Mouse (Mus musculus): Measurements from ENCODE around the gene Fars2. TPM values are rescaled to one million over a fixed set of nuclear protein-coding genes. Genes with fewer than 3 reads are reported as not detected.
A peak's percentile ranks its signal among the peaks of the same experiment; 100 is the strongest.

The Fars2 gene
- polyA plus RNA-seq, 2 experiments from 2014 or later, result 27.9 to 29.3 TPM

DNA sequence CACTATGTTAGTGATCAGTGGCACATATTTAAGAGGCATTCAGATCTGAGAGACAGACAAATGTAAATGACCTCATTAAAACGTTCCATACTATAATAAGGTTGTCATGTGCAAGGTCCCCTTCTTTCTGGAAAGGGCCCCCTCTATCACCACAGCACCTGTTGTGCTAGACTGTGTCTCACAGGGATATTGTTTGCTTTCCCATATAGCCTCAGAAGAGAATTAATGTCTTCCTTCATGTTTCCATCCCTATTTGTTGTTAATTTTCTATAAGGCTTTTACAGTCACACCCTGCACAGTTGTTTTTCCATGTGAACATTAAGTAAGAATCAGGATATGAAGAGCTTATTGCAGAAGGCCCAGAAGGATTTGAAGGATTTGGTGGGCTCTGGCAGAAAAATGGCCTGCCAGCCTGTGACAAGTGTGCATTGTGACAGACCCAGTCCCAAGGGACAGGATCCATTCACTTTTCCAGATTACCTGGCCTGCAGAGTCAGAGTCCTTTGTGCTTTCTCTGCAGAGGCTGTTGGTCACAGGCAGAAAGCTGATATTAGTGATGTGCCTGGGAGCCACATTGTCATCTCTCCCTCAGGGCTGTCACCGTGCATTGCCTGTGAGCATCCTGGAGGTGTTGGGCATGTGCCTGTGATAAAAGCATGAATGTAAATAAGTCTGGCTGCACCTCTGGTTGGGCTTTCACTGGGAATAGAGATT, 352.4 kb downstream of the Fars2 start:
- no peak for ATAC-seq

DNA sequence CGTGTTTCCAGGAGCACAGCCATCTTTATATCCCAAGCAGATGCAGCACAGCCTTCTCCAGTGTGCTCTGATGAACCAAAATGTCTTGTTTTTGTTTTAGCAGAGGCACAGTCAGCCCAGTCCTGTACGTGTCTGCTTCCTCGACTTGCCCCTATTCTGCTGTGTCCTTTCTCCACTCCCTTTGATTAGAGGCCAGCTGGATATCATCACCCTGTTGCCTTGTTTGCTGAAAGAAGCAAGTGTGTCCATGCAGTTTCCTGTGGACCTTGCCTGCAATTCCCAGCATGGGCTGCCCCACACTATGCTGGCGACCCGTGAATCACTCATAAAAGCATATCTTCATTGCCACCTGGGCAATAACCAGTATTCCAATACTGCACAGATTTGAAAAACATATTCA, 360.4 kb downstream of the Fars2 start:
- ATAC-seq, result no peak

DNA sequence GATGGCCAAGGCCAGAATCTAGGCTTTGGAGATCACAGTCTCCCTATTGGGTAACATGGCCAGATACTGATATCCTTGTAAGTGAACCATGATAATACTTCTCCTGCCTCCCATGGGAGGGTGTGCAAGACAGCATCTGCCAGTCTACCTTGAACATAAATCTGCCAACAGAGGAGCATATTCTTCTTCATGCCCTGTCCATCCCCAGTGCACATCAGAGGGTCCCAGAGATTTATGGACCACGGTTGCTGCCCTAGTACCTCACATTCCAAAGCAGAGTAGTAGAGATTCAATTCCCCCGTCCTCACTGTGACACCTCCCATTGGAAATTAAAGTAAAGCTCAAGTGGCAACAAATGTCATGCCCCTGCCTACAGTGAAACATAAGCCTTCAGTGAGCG, 361.0 kb downstream of the Fars2 start:
- ATAC-seq, result no peak

DNA sequence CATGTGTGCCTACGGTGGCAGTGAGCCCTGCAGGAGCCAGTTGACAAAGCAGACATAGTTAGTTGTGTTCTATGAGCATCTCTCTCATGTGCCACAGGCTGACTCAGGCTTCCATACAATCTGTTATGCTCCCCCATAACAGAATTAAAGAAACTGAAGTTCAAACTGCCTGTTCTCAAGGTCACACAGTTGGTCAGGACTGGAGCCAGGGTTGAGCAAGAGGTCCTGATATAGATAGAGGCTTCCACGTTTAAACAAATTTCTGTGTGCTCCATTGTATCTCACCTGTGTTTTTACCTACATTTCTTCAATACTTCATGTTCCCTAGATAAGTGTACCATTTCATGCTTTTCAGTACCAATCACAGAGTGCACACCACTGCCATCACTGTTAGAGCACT, 362.9 kb downstream of the Fars2 start:
- no peak for ATAC-seq

DNA sequence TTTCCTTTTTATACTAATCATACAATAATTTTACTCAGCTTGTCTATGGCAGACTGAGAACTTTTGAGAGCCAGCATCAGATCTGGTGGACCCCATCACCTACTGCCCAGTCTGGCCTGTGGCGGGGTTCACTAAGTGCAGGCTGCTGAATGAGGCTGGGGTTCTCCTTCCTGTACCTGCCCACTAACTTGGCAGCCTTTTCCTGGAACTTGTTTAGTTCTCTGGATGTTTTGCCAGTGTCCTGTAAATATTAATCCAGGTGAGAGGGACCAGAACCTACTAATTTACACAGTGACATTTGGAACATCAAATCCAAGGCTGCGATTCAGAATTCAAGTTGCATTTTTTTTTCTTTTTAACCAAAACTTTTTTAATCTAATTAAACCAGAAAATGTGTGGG, 367.2 kb downstream of the Fars2 start:
- no peak for ATAC-seq

DNA sequence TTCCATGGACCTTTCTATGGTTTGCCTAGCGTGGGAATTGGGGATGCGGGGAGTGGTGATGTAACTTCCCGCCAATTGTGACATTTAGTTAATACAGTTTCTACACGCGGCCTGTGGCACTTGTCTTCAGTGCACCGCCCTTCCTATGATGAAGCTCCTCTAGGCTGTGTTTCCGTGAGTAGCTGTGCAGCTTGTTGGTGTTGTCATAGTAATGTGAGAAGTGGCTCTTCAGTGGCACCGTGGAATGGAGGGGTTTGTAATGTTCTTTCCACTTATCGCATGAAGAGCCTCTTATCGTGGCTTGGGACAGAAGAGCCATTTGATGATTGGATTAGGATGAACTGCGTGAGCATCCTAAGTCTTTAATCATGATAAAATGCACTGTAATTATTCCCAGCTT, 369.5 kb downstream of the Fars2 start:
- ATAC-seq, result no peak

DNA sequence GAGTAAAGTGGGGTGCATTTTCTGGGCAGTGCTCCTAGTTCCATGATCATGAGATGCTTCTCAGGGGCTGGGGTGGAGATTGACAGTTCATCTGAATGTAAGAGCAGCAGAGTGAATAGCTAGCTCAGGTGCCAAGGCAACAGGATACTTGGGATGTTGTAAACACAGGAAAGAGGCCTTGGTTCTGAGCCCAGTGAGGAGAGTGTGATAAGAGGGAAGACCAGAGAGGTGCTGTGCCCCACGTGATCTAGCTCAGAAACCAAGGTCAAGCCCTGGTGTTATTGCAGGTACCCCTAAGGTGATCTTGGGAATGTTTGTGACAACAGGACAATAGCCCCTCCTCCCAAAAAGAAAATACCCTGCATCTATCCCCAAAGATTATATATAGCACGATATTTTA, 372.2 kb downstream of the Fars2 start:
- no peak for ATAC-seq

DNA sequence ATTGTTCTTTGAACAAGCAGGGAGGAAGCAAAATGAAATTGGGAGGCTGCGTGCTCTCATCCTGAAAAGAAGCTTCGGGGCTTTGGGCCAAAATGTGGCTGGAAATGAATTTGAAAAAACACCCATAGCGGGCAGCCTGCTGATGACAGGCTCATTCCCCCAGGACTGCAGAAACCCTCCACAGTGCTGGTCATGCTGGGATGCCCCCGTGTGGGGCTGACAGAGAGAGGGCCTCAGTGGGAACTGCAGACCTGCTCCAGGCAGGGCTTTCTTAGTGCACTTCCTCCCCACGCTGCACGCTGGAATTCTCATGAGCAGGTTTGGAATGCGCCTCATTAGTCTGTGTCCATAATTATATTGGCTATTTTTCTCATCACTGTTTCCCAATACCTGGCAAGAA, 373.4 kb downstream of the Fars2 start:
- ATAC-seq, result no peak

DNA sequence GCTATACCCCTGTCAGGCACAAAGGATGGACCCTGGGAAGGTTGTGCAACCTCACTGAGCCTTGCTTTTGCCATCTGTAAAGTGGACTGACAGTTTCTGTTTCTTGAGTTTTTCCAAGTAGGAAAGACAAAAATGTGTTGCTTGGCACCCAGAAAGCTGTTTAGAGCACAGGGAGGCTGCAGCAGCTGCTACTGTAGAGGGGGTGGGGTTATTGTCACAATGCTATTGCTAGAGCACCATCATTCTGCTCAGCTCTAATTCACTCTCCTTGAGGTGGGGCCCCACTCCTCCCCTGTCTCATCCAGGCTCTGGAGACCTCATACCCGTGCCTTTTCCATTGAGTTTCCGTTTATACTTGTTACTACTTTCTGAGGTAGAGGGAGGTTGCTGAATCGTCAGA, 375.2 kb downstream of the Fars2 start:
- no peak for ATAC-seq

DNA sequence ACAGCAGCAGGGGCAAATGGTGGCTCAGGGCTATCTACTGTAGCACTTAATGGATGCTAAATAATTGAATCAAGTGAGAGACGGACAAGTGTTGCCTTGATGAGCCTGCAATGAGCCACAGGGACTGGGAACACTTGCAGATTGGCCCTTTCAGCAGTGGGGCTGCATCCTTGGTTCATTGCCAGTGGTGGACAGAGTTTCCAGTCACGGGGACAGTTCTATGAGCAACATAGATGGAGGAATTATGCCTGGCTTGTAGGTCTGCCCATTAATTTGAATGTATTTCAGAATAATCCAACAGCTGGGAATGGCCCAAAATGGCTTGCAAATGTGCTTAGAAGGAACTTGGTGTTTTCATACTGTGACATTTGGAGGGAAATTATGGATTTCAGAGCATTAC, 376.1 kb downstream of the Fars2 start:
- ATAC-seq, result no peak

DNA sequence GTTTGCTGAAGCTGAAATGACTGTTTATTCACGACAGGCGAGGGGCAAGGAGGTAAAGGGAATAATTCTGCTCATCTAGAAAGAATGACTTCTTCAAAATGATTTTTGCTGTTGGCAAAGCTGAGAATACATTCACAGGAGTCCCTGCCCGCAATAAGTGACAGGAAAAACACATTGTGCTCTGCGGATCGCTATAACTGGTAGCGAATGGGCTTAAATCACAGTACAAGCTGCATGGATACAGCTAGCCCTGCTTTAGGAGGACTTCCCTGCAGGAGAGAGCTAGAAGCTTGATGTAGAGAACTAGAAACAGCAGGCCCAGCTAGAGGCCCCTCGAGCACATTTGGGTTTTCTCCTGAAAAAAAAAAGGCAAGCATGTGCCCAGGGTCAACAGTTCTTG, 376.6 kb downstream of the Fars2 start:
- ATAC-seq, result no peak

DNA sequence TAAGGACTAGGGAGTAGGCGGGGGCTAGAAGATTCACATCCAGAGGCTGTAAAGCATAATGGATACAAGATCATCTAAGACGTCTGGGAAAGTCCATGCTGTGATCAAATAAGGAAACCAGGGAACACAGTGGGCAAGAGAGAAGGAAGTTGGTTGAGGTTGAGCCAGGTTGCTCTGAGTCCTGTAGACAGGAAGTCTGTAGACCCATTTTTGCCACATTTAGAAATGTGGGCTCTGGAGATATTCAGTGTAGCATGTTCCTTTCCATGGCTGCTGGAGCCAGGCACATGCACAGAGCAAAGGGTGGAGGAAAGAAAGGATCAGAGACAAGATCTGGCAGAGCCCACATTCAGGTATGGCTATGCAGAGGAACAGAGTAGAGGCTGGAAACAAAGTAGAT, 378.8 kb downstream of the Fars2 start:
- ATAC-seq, result no peak

DNA sequence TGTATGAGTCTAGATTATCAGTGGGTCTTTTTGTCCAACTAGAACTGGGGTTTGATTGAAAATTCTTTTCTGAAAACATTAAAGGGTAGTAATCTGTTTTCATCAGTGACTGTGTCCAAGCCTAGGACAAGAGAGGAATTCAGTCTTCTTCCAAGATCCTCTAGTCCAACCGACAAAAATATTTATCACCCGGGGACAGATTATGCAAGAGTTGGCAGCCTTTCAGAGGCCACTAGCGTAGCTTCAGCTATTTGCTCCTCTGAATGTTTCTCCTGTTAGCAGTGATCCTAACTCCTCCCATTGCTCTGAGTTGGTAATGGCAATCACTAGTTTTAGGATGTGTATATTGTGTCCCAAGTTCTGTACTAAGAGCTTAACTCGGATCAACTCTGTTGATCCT, 380.1 kb downstream of the Fars2 start:
- no peak for ATAC-seq

DNA sequence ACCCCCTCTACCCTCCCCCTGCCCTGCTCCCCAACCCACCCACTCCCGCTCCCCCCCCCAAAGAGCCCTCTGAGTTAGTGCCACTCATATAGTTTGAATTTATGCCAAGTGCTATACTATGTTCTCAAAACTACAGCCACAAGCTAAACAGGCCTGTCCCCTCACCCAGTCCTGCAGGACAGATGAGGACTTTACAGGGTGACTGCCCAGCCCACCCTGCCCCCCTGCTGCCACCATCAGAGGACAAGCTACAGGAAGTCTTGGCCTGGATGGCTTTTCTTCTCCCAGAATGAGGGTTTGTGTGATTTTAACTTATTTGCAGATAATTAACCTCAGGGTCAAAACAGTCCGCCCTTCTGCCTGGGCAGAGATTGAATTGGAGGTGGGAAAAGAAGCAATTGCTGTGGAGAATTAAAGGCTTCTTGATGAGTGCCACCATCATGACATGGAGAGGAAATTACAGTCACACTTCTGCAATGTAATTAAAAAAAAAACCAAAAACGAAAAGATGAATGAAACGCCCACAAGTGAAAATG, 383.2 kb downstream of the Fars2 start:
- ATAC-seq, result no peak

DNA sequence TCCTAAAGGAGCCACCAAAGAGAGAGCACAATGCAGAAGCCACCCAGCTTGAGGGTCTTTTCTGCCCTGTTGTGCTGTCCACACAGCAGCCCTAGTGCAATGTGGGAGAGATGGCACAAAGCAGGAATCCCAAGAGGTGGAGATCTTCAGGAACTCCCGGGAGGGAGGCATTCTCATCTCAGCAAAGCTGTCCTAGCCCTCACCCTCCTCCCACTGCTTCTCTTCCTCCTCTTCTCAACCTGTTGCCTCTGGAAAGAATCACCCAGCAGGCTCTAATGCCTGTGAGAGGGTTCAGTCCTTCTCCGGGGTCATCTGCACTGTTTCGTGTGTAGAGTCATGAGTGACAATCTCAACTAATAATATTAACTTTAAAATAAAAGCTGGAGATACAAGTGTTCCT, 386.3 kb downstream of the Fars2 start:
- ATAC-seq, result no peak

DNA sequence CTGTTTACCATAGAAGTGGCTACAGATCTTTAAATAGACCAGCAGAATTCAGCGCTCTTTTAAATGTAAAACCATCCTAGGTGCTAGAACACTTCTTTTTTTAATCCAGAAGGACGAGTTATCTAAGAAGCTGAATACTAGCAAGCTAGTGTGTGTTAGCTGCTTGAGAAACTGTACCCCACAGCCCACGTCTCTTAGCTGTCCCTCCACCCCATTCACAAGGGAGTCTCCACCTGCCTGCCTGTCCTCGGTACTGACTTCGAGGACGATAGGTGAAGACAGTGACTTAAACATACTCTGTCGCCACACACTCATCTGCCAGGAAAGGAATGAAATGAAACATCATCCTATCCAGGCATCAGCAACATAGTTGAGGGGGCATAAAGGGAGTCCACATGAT, 386.8 kb downstream of the Fars2 start:
- ATAC-seq, result no peak

DNA sequence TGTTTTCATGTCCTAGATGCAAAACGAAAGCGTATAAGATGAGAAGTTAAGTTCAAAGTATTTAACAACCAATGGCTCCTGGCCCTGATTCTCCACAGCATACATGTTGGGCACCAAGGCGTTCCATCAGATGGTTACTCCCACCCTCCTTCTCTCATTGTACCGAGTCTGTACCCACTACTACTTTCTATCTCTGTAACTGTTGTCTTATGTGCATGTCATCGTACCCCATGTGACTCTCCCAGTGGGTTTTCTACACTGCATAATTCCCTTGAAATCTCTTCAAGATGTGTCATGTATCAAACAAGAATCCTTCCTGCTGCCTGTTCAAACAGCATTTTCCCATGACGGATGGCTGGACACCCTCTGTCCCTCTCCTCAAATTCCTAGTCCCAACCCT, 388.5 kb downstream of the Fars2 start:
- no peak for ATAC-seq

DNA sequence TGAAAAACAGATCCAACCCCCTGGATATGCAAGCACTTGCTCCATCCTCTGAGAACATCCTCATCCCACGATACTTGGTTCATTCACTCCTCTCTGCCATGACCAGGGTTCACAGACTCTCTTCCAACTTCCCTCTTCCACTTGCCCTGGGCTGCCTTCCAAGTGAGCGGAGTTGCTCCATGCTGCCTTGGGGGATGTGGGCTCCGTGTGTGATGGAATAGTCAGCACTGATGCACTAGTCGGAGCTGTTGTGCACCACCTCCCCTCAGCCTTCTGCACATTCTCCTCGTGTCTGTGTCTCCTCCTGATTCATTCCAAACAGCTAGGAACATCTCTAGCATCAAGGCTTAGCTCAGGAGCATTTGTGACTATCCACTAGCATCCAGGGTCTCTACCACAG, 389.1 kb downstream of the Fars2 start:
- ATAC-seq, result no peak

DNA sequence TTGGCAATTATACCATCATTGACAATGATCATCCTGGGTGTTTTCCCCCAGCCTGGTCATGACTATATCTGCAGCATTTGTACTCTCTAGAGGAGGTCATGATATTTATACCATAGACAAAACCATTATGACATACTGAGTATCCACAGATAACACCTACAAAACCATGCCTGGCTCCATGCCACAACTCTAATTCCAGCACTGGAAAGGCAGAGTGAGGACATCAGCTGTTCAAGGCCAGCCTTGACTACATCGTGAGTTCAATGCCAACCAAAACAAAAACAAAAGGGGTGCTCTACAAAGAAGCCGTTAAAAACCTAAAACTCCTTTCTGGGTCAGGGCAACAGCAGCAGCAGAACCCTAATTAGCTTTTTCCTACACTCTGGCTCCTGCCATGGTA, 392.9 kb downstream of the Fars2 start:
- no peak for ATAC-seq

DNA sequence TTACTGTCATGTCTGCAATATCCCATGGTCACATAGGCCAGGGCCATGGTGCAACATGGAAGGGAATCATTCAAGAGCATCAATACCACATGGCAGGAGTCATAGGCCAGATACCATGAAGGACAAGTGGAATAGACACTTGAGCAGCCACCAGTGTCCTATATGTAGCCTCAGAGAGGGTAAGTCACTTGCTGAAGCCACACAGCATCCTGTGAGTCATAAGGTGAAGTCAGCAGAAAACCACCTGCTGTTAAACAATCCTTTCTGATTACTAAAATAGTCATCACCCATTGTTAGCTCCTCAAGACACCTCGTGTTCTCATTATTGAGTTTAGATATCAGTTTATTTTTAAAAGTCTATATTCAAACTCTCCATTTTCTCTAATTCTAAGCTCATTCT, 395.9 kb downstream of the Fars2 start:
- ATAC-seq, result peak; percentile 65

DNA sequence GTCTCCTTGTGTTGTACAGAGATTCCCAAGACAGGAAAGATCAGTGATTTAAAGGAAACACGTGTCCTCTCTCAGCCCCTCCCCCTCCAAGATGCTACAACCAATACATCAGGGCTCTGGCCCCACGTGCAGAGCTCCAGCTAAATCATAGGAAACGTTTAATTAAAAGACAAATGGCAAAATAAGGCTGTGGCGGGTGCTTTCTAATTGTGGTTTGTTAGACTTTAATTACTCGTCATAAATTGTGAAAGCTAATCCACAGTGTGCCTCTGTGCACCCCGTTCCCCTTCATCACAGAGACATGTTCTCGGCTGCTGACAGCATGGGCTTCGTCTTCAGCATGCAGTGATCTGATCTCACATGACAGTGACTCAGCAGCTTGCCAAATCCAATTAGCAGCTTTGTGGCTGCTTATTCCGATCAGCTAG, 400.9 kb downstream of the Fars2 start:
- ATAC-seq, result no peak

DNA sequence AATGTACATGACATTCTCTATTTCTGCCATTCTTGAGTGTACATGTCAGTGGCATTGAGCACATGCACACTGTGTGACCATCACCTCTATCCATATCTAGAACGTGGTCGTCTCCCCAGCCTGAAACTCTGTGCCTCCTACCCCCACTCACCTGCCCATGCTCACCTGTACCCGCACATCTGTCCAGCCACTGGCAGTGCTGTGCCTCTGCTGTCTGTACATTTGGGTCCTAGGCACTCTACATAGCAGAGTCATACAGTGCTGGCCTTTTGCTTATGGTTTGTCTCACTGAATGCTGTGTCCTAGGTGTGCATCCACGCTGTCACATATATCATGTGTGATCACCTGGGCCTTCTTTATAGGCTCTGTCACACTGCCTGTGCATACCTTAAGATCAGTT, 410.5 kb downstream of the Fars2 start:
- ATAC-seq, result no peak

DNA sequence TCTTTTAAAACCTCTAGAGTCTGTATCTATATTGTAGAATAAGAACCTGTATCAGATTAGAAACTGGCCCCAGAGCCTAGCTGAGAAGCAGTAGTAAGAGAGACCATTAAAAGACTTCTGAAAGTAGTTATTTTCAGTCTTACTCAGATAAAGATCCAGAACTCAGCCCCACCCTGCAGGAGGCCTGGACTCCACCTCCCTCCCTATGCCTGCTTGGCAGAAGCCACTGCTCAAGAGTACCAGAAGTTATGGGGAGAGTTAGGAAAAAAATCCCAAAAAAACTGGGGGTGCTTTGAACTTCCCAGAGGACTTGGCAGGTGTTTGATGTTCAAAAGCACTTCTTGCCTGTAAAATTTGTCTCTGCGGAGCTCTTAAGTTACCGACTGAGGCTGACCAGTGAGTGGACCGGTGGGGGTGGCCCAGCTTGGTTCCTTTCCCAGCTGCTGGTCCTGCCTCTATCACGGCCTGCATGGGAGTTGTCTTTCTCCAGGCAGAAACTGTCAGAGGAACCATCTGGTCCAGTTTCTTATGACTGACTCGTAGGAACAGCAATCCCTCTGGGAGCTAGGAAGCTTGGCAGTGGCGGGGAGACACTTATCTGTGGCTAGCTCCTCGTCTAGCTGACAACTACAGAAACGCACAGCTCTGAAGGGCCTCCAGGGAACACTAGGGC, 411.1 kb downstream of the Fars2 start:
- ATAC-seq, result no peak

DNA sequence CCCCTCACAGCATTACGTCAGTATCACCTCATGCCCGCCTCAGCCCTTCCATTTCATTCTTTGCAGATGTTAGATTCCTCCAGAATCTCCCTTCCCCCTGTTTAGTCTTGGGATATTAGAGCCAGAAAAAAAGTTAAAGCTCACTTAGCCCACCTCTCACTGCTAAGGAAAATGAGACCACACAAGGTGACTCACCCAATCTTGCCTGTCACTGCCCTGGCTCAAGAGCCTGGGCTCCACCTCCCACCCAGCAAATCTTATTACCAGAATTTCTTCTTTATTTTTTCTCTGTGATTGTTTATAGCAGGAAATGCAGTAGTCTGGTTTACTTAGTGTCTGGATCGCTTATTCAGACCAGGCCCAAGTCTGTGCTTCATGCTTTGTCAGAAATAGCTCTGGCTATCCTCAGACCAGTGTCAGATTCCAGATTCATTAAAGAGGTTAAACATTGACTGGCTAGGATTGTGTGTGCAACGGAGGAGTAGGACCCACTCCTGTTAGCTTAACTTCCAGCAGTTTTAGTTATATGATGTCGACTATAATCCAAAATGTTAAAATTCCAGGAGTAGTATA, 412.3 kb downstream of the Fars2 start:
- ATAC-seq, result no peak
